Mouse (Mus musculus) small intestine, adult 2 months (tissue): ENCODE results near the gene Zfp772.
"Not testable (repeated sequence)": the region's sequence is repeated elsewhere in the genome, so short reads cannot be mapped to it uniquely, and the experiment has no call there.

ENCODE experiments used
- CTCF ChIP-seq: fragments of 200-500 bp; IDR thresholded peaks from 2 replicates; pipeline ENCODE4 v1.5.1; 2012; ENCODE audit warnings: low read depth, mild to moderate bottlenecking, control low read depth, inconsistent platforms, low read length, moderate library complexity, mixed read lengths; ENCODE audit not compliant: insufficient replicate concordance, insufficient read length; ENCODE audit errors: extremely low read depth
- POLR2A ChIP-seq: fragments of 200-500 bp; IDR thresholded peaks from 2 replicates; pipeline ENCODE4 v1.6.1; 2012; ENCODE audit warnings: low read depth, mild to moderate bottlenecking, control low read depth, inconsistent platforms, low read length, moderate library complexity

DNA sequence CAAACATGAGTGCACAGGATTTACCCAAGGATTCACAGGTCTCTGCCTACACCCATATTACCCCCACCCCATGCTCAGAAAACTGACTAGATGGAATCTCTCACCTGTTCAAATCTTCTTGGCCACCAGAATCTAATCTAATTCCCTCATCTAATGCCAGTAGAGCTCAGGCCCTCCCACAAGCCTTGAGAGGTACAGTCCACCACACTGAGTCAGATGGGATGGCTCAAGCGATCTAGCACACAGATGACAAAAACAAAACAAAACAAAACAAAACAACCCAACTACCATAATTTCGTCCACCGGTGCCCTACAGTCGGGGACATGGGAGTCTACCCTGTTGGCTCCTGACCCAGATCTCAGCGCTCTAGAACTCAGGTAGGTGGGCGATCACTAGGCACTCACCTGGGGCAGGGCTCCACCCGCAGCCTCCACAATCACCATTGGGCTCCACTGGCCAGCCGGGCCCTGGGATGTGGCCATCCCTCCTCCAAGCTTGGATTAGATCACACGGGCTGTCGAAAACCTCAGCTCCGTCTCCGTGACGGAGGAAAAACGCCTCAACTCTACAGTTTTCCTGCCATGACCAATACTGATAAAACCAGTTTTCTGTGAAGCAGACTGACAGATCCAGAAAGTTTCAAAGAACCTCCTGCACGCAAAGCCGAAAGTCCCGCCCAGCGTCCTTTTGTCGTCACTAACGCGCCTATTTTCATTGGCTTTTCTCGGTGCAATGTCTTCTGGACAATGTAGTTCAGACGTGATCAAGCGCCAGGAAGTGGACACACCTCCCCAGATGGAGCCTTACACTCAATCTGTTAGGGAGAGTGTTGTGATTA lies at the start of gene Zfp772:
- not testable (repeated sequence) for TF ChIP-seq CTCF, POLR2A
